In the genomic region with DNA sequence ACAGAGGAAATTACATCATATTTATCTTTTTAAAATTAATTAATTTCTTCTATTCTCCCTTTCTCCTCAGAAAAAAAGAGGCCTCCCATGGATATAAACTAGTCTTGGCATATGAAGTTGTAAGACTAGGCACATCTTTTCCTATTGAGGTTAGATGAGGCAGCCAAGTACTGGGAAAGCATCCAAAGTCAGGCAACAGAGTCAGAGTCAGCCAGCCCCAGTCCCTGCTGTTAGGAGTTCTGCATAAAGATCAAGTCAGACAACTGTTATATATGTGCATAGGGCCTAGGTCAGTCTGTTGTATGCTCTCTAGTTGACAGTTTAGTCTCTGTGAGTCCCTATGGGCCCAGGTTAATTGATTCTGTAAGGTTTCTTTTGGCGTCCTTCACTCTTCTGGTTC, we compare ENCODE assay signal across 20 mouse cellular contexts. TPM values are rescaled to one million over a fixed set of nuclear protein-coding genes. Genes with fewer than 3 reads are reported as not detected.
DNase-seq lines count a peak whose midpoint lies in the region; TF ChIP-seq lines count a peak whose summit lies in the region.
"Had no signal": no experiment of that assay in that cellular context is flagged by ENCODE, and none has a peak within 500 bp of the region (broad histone marks: within the 10 kb centered on the region; RNA-seq: fewer than 3 reads in every experiment).

No protein-coding gene starts in this region.

- DNase-seq in heart, postnatal 10 days: peak; percentile 4 to 5
- DNase-seq in heart, postnatal 25 days (ENCODE audit: low spot score): no peak
- peak; percentile 82 for DNase-seq in brain, adult 2 months (ENCODE audit: low read depth, low spot score)
- peak; percentile 45 for DNase-seq in cerebellum, adult 11-12 months
- DNase-seq in cerebellum, postnatal 14 days: peak; percentile 66 to 80
- DNase-seq in left cerebral cortex, adult 18-20 months (ENCODE audit: low spot score in 2 of 2): no peak
- no peak for DNase-seq in heart, adult 2 months
- DNase-seq: adrenal gland, postnatal 10 days; gastrocnemius, postnatal 25 days; kidney, adult 9 months; kidney, postnatal 36 days; right cerebral cortex, adult 18-20 months; thymus, postnatal 14 days had no signal

- intact Hi-C loops in heart, postnatal 10 days (cut with DNase I): no loop called here
- intact Hi-C loops in heart, postnatal 25 days (cut with DNase I): no loop called here
- intact Hi-C loops in heart, adult 2 months (cut with DNase I): no loop called here

- H3K9ac ChIP-seq in heart, adult 2 months (ENCODE audit: low read depth, low read length): no peak overlapping the region
- H3K9ac ChIP-seq: hindbrain, embryonic 12.5 days; liver, embryonic 14.5 days; midbrain, embryonic 12.5 days; neural tube, embryonic 12.5 days had no signal

- H3K36me3 ChIP-seq in heart, adult 2 months (ENCODE audit: control insufficient read depth, insufficient read depth, low read length): no peaks in the 10 kb centered on the region
- H3K36me3 ChIP-seq: hindbrain, embryonic 12.5 days; midbrain, embryonic 12.5 days; neural tube, embryonic 12.5 days had no signal

- H3K27me3 ChIP-seq in heart, adult 2 months (ENCODE audit: control insufficient read depth, insufficient read depth, low read length): no peaks in the 10 kb centered on the region
- H3K27me3 ChIP-seq: hindbrain, embryonic 12.5 days; midbrain, embryonic 12.5 days; neural tube, embryonic 12.5 days had no signal

- no peak overlapping the region for H3K27ac ChIP-seq in heart, adult 2 months
- H3K27ac ChIP-seq: hindbrain, embryonic 12.5 days; liver, embryonic 14.5 days; macrophage; midbrain, embryonic 12.5 days; neural tube, embryonic 12.5 days had no signal

- no peak for TF ChIP-seq EP300 in heart, adult 2 months (IDR thresholded peaks at IDR 0.05; ENCODE audit: insufficient read depth, low read depth, low read length)

- no peak overlapping the region for H3K4me3 ChIP-seq in heart, adult 2 months
- H3K4me3 ChIP-seq: hindbrain, embryonic 12.5 days; midbrain, embryonic 12.5 days; neural tube, embryonic 12.5 days had no signal

- no peak for TF ChIP-seq CTCF in heart, adult 2 months (IDR thresholded peaks at IDR 0.05)

- H3K79me2 ChIP-seq in heart, adult 2 months (replicated peaks; ENCODE audit: control insufficient read depth, insufficient read depth, low read length): no peaks in the 10 kb centered on the region

- TF ChIP-seq POLR2A in heart, adult 2 months (IDR thresholded peaks at IDR 0.05; ENCODE audit: insufficient read depth, low read depth, low read length): no peak

- H3K4me1 ChIP-seq in heart, adult 2 months (ENCODE audit: control insufficient read depth, insufficient read depth, low read length): no peaks in the 10 kb centered on the region
- H3K4me1 ChIP-seq: hindbrain, embryonic 12.5 days; midbrain, embryonic 12.5 days; neural tube, embryonic 12.5 days had no signal

- 91% methylated on average over 1 of the region's 1 CpGs for WGBS in heart, adult 2 months

RNA-seq across cellular contexts. Expression of a gene that starts 20.9 kb away (rescaled TPM):
- total RNA-seq in heart, postnatal 10 days (2021): not detected
- total RNA-seq in heart, postnatal 25 days (2021): not detected
- not detected for total RNA-seq in left cerebral cortex, adult 18-20 months (2021)
- total RNA-seq in heart, adult 2 months (2021): not detected
- polyA plus RNA-seq in heart, adult 2 months (2012; rRNA removed): 0.27 TPM in 1 of 2 replicates, not detected in the other
- total RNA-seq: gastrocnemius, postnatal 25 days; left cerebral cortex, postnatal 10 days had no signal
- polyA plus RNA-seq: heart, postnatal 0 days; macrophage had no signal

Comparison
In these comparisons a context has a peak if more than half of its experiments do, and no peak if none do; other contexts are left out.
1. DNase-seq: peak in heart, postnatal 10 days (2 of 2), brain, adult 2 months (single experiment), cerebellum, adult 11-12 months (single experiment) and cerebellum, postnatal 14 days (2 of 2); none in heart, postnatal 25 days (single experiment), left cerebral cortex, adult 18-20 months (0 of 2) and heart, adult 2 months (0 of 2).